In the genomic region with DNA sequence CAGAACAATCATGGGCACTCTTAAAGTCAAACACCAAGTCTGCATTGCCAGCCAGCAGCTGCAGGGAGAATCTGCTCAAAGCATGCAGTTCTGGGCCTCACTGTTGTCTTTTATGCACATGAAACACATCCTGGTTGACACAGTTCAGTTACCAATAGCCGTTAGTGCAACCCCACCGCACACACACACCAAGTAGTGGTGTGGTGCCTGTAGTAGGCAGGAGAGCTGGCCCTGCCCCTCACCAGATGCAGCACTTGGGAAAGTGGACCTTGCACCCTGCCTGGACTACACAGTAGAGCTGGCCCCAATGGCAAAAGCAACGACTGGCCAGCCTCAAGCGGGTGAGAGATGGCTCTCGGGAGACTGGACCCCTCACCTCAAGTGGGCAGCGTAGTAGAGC, we compare ENCODE assay signal across 13 mouse cellular contexts. TPM values are rescaled to one million over a fixed set of nuclear protein-coding genes. Genes with fewer than 3 reads are reported as not detected.
DNase-seq lines count a peak whose midpoint lies in the region; ATAC-seq and TF ChIP-seq lines count a peak whose summit lies in the region.
"Had no signal": no experiment of that assay in that cellular context is flagged by ENCODE, and none has a peak within 500 bp of the region (broad histone marks: within the 10 kb centered on the region; RNA-seq: fewer than 3 reads in every experiment).

No protein-coding gene starts in this region.

- H3K27ac ChIP-seq in midbrain, embryonic 11.5 days (ENCODE audit: low read depth, low read length), result no peak overlapping the region
- no peak overlapping the region for H3K27ac ChIP-seq in midbrain, embryonic 14.5 days (replicated peaks; ENCODE audit: low read depth, low read length)
- H3K27ac ChIP-seq in thymus, adult 2 months (ENCODE audit: control insufficient read depth, insufficient read depth, low read length), result peak overlapping the region; percentile 36
- H3K27ac ChIP-seq: embryonic facial prominence, embryonic 13.5 days; forebrain, embryonic 10.5 days; heart, adult 2 months; lung, embryonic 15.5 days had no signal

- H3K4me2 ChIP-seq in midbrain, embryonic 11.5 days, result no peak overlapping the region
- H3K4me2 ChIP-seq in midbrain, embryonic 14.5 days (ENCODE audit: low read length), result no peak overlapping the region
- H3K4me2 ChIP-seq: embryonic facial prominence, embryonic 13.5 days; lung, embryonic 15.5 days had no signal

- no peak overlapping the region for H3K9ac ChIP-seq in midbrain, embryonic 11.5 days (ENCODE audit: low read length)
- H3K9ac ChIP-seq in midbrain, embryonic 14.5 days (replicated peaks; ENCODE audit: low read length), result no peak overlapping the region
- H3K9ac ChIP-seq: embryonic facial prominence, embryonic 13.5 days; lung, embryonic 15.5 days had no signal

- TF ChIP-seq CTCF in thymus, adult 2 months (IDR thresholded peaks at IDR 0.05; ENCODE audit: borderline replicate concordance, control insufficient read depth, extremely low read depth, insufficient read depth, low read length, poor library complexity), result no peak

- DNase-seq in midbrain, embryonic 11.5 days (ENCODE audit: low spot score, missing footprints), result peak; percentile 33
- DNase-seq in midbrain, embryonic 14.5 days, result no peak
- DNase-seq in kidney, postnatal 36 days, result peak; percentile 38 to 60
- peak; percentile 61 for DNase-seq in thymus, adult 2 months
- DNase-seq in heart, postnatal 25 days (ENCODE audit: low spot score), result no peak
- no peak for DNase-seq in cerebellum, adult 18-20 months
- DNase-seq in frontal cortex, postnatal 36 days (ENCODE audit: low spot score in 2 of 2), result no peak
- DNase-seq: adrenal gland, postnatal 36 days; heart, adult 2 months; right cerebral cortex, adult 18-20 months had no signal

- no peak overlapping the region for H3K4me3 ChIP-seq in midbrain, embryonic 11.5 days (ENCODE audit: low read depth, low read length)
- no peak overlapping the region for H3K4me3 ChIP-seq in midbrain, embryonic 14.5 days (replicated peaks; ENCODE audit: low read depth, low read length)
- no peak overlapping the region for H3K4me3 ChIP-seq in thymus, adult 2 months (ENCODE audit: control insufficient read depth, insufficient read depth, low read length)
- H3K4me3 ChIP-seq: embryonic facial prominence, embryonic 13.5 days; forebrain, embryonic 10.5 days; heart, adult 2 months; lung, embryonic 15.5 days had no signal

- ATAC-seq in midbrain, embryonic 11.5 days (ENCODE audit: low FRiP score), result no peak
- no peak for ATAC-seq in midbrain, embryonic 14.5 days (ENCODE audit: low FRiP score, low TSS enrichment)

- intact Hi-C loops in heart, postnatal 25 days (cut with DNase I), result no loop called here

- no peaks in the 10 kb centered on the region for H3K9me3 ChIP-seq in midbrain, embryonic 11.5 days (ENCODE audit: control insufficient read depth, low read length)
- H3K9me3 ChIP-seq in midbrain, embryonic 14.5 days (ENCODE audit: control insufficient read depth, low read length), result no peaks in the 10 kb centered on the region
- H3K9me3 ChIP-seq: embryonic facial prominence, embryonic 13.5 days; forebrain, embryonic 10.5 days; lung, embryonic 15.5 days had no signal

- H3K27me3 ChIP-seq in midbrain, embryonic 11.5 days (ENCODE audit: control insufficient read depth, insufficient read depth, low read length), result no peaks in the 10 kb centered on the region
- no peaks in the 10 kb centered on the region for H3K27me3 ChIP-seq in midbrain, embryonic 14.5 days (ENCODE audit: control insufficient read depth, insufficient read depth, low read length)
- no peaks in the 10 kb centered on the region for H3K27me3 ChIP-seq in thymus, adult 2 months (ENCODE audit: control insufficient read depth, insufficient read depth, low read length)
- H3K27me3 ChIP-seq: embryonic facial prominence, embryonic 13.5 days; lung, embryonic 15.5 days had no signal

- H3K36me3 ChIP-seq in midbrain, embryonic 11.5 days (ENCODE audit: control insufficient read depth, insufficient read depth, low read length), result no peaks in the 10 kb centered on the region
- no peaks in the 10 kb centered on the region for H3K36me3 ChIP-seq in midbrain, embryonic 14.5 days (ENCODE audit: control insufficient read depth, insufficient read depth, low read length)
- no peaks in the 10 kb centered on the region for H3K36me3 ChIP-seq in thymus, adult 2 months (ENCODE audit: control insufficient read depth, insufficient read depth, low read length)
- H3K36me3 ChIP-seq: embryonic facial prominence, embryonic 13.5 days; forebrain, embryonic 10.5 days; lung, embryonic 15.5 days had no signal

- no peak for TF ChIP-seq POLR2A in thymus, adult 2 months (IDR thresholded peaks at IDR 0.05; ENCODE audit: control insufficient read depth, extremely low read depth, insufficient read depth, low read length, poor library complexity)

- WGBS in midbrain, embryonic 11.5 days, result 92% methylated on average over 6 of the region's 6 CpGs
- 89% methylated on average over 6 of the region's 6 CpGs for WGBS in midbrain, embryonic 14.5 days
- WGBS in thymus, adult 2 months, result 86% methylated on average over 6 of the region's 6 CpGs

- no peaks in the 10 kb centered on the region for H3K4me1 ChIP-seq in midbrain, embryonic 11.5 days (ENCODE audit: control insufficient read depth, insufficient read depth, low read length)
- no peaks in the 10 kb centered on the region for H3K4me1 ChIP-seq in midbrain, embryonic 14.5 days (ENCODE audit: control insufficient read depth, insufficient read depth, low read length)
- peaks cover 7% of the 10 kb centered on the region for H3K4me1 ChIP-seq in thymus, adult 2 months (replicated peaks; ENCODE audit: control insufficient read depth, insufficient read depth, low read length)
- H3K4me1 ChIP-seq: embryonic facial prominence, embryonic 13.5 days; lung, embryonic 15.5 days had no signal

RNA-seq across cellular contexts. Expression of gene Cep97, which starts 5.0 kb away (rescaled TPM):
- 18.3 and 19.7 TPM in 2 replicates for polyA plus RNA-seq in midbrain, embryonic 11.5 days (2014; fragmentation: Nextera tagmentation; extraction: Ambion mirVana)
- polyA plus RNA-seq in midbrain, embryonic 14.5 days (2014; fragmentation: Nextera tagmentation; extraction: Ambion mirVana), result 14.5 and 20.8 TPM in 2 replicates
- polyA plus RNA-seq in thymus, adult 2 months (2012; rRNA removed), result 17.4 and 19.3 TPM in 2 replicates
- 1 to 10 TPM; 6.0 to 6.4 TPM for total RNA-seq in heart, postnatal 25 days (2021)

RNA-seq across cellular contexts. Expression of gene Rpl24, which starts 26.4 kb away (rescaled TPM):
- 842 and 869 TPM in 2 replicates for polyA plus RNA-seq in midbrain, embryonic 11.5 days (2014; fragmentation: Nextera tagmentation; extraction: Ambion mirVana)
- 580 and 653 TPM in 2 replicates for polyA plus RNA-seq in midbrain, embryonic 14.5 days (2014; fragmentation: Nextera tagmentation; extraction: Ambion mirVana)
- polyA plus RNA-seq in thymus, adult 2 months (2012; rRNA removed), result 151 and 184 TPM in 2 replicates
- 100 to 1,000 TPM; 504 to 557 TPM for total RNA-seq in heart, postnatal 25 days (2021)

RNA-seq across cellular contexts. Expression of gene Zbtb11, which starts 34.0 kb away (rescaled TPM):
- 15.9 TPM in 2 replicates for polyA plus RNA-seq in midbrain, embryonic 11.5 days (2014; fragmentation: Nextera tagmentation; extraction: Ambion mirVana)
- 20.5 and 24.4 TPM in 2 replicates for polyA plus RNA-seq in midbrain, embryonic 14.5 days (2014; fragmentation: Nextera tagmentation; extraction: Ambion mirVana)
- 6.1 and 7.1 TPM in 2 replicates for polyA plus RNA-seq in thymus, adult 2 months (2012; rRNA removed)
- 10 to 100 TPM in 1 of 2 experiments, 1 to 10 TPM in 1; 9.7 to 11.4 TPM for total RNA-seq in heart, postnatal 25 days (2021)

RNA-seq across cellular contexts. Expression of gene Nxpe3, which starts 44.6 kb away (rescaled TPM):
- polyA plus RNA-seq in midbrain, embryonic 11.5 days (2014; fragmentation: Nextera tagmentation; extraction: Ambion mirVana), result 1.1 TPM in 2 replicates
- polyA plus RNA-seq in midbrain, embryonic 14.5 days (2014; fragmentation: Nextera tagmentation; extraction: Ambion mirVana), result 1.6 and 1.7 TPM in 2 replicates
- 5.2 and 6.0 TPM in 2 replicates for polyA plus RNA-seq in thymus, adult 2 months (2012; rRNA removed)
- under 1 TPM; 0.31 to 0.42 TPM for total RNA-seq in heart, postnatal 25 days (2021)

Comparison
In these comparisons a context has a peak if more than half of its experiments do, and no peak if none do; other contexts are left out.
1. DNase-seq: peak in midbrain, embryonic 11.5 days (single experiment), kidney, postnatal 36 days (2 of 2) and thymus, adult 2 months (single experiment); none in midbrain, embryonic 14.5 days (single experiment), heart, postnatal 25 days (single experiment), cerebellum, adult 18-20 months (0 of 2) and frontal cortex, postnatal 36 days (0 of 2).